Mouse (Mus musculus): ENCODE results near the gene 1700003F12Rik.

DNA sequence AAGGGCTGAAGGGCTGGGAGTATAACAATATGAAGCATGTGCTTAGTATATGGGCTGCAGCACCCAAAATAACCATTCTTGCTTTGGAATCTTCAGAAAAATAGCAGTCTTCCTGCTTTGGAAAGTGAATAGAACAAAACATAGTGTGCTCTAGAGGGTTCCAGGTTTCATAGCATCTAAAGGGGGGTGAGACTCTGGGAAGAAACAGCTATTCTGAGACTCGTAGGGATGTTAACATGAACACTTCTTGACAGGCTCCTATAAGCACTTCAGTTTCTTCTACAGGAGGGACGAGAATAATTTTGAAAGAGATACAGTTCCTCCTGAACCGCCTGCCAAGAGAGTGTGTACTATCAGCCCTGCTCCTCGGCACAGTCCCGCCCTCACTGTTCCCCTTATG lies 29.5 kb upstream of the 1700003F12Rik start:
- TF ChIP-seq CTCF (IDR thresholded peaks at IDR 0.05; ENCODE audit: extremely low read depth, insufficient read depth, low read length), result no peak
- no peak for TF ChIP-seq POLR2A (IDR thresholded peaks at IDR 0.05; ENCODE audit: extremely low read depth, insufficient read depth, low read length)

Data from cortical plate, adult 2 months (tissue).